Mouse (Mus musculus) adrenal gland (tissue): ENCODE data around the gene AW551984.

Experiments
- intact Hi-C: fragments of 180-260 bp; cut with DNase I; formaldehyde crosslinking; loops from one replicate; pipeline ENCODE4 v1.15.1; 2025
- long read RNA-seq, 2 experiments: library from polyadenylated mRNA; unstranded; transcript quantifications; one replicate each; pipeline ENCODE4 v2.0.0; 2020; ENCODE audit warnings: borderline replicate concordance in 1 of 2; ENCODE audit not compliant: insufficient replicate concordance in 1 of 2

AW551984 gene
- long read RNA-seq, experiment 1, full-length matches to known transcripts, result 5 of 7 reads
- long read RNA-seq, experiment 1, partial matches to known transcripts, result 0 of 7 reads
- long read RNA-seq, experiment 1, other reads (novel, unspliced or antisense), result 2 of 7 reads
- long read RNA-seq, experiment 2, full-length matches to known transcripts, result 2 of 4 reads
- long read RNA-seq, experiment 2, partial matches to known transcripts, result 2 of 4 reads
- long read RNA-seq, experiment 2, other reads (novel, unspliced or antisense), result 0 of 4 reads

GRCm38 (mm10) chr9:39603999-39604453 is at the start of gene AW551984:
Gene AW551984 (minus strand): TSS chr9:39604403.
- intact Hi-C loops, result no loop called here

- intact Hi-C loops, result no loop called here
Measured at GRCm38 (mm10) chr9:39647382-39647781, 43.2 kb upstream of the AW551984 start.

- intact Hi-C loops, result no loop called here
Measured at GRCm38 (mm10) chr9:39644785-39645184, 40.6 kb upstream of the AW551984 start, which contains the start of gene Olfr961. Gene Olfr961 (plus strand): TSS chr9:39645085.

- intact Hi-C loops, result no loop called here
Measured at GRCm38 (mm10) chr9:39633913-39634594, 29.9 kb upstream of the AW551984 start.

GRCm38 (mm10) chr9:39629069-39629468 is 24.9 kb upstream of the AW551984 start:
- intact Hi-C loops, result no loop called here

- intact Hi-C loops, result no loop called here
Measured at GRCm38 (mm10) chr9:39624711-39625110, 20.5 kb upstream of the AW551984 start.

- intact Hi-C loops, result no loop called here
Measured at GRCm38 (mm10) chr9:39623783-39624182, 19.6 kb upstream of the AW551984 start.

- intact Hi-C loops, result no loop called here
Measured at GRCm38 (mm10) chr9:39621073-39621472, 16.9 kb upstream of the AW551984 start, which contains the start of gene Olfr960. Gene Olfr960 (plus strand): TSS chr9:39621373.

GRCm38 (mm10) chr9:39611953-39612352 is 7.8 kb upstream of the AW551984 start:
- intact Hi-C loops, result loop anchor here (5.0 kb wide), 1 partner anchor 105 kb away; no protein-coding TSS in a partner anchor

GRCm38 (mm10) chr9:39610355-39610754 is 6.2 kb upstream of the AW551984 start, which contains the start of gene Olfr148:
Gene Olfr148 (plus strand): TSS chr9:39610655.
- intact Hi-C loops, result loop anchor here (5.0 kb wide), 1 partner anchor 103 kb away; no protein-coding TSS in a partner anchor

GRCm38 (mm10) chr9:39608497-39608896 is 4.3 kb upstream of the AW551984 start:
- intact Hi-C loops, result no loop called here

- intact Hi-C loops, result no loop called here
Measured at GRCm38 (mm10) chr9:39603333-39603845, 814 bp downstream of the AW551984 start.

- intact Hi-C loops, result no loop called here
Measured at GRCm38 (mm10) chr9:39602536-39603332, 1.5 kb downstream of the AW551984 start.

- intact Hi-C loops, result no loop called here
Measured at GRCm38 (mm10) chr9:39577050-39577449, 27.2 kb downstream of the AW551984 start.

- intact Hi-C loops, result no loop called here
Measured at GRCm38 (mm10) chr9:39575469-39575868, 28.7 kb downstream of the AW551984 start, which contains the start of gene Olfr959. Gene Olfr959 (minus strand): TSS chr9:39575569.

- intact Hi-C loops, result no loop called here
Measured at GRCm38 (mm10) chr9:39558349-39558647, 45.9 kb downstream of the AW551984 start.

GRCm38 (mm10) chr9:39557529-39558348 is 46.5 kb downstream of the AW551984 start:
- intact Hi-C loops, result no loop called here

- intact Hi-C loops, result no loop called here
Measured at GRCm38 (mm10) chr9:39553946-39554345, 50.3 kb downstream of the AW551984 start, which contains the start of gene Olfr958. Gene Olfr958 (minus strand): TSS chr9:39554054.

GRCm38 (mm10) chr9:39550806-39551205 is 53.4 kb downstream of the AW551984 start:
- intact Hi-C loops, result no loop called here
